Mouse (Mus musculus) erythroid progenitor cell, adult 5-6 weeks (primary cell): ENCODE measurements around the gene Zfp428. TPM values are rescaled to one million over a fixed set of nuclear protein-coding genes. Genes with fewer than 3 reads are reported as not detected.
"Not testable (repeated sequence)": the region's sequence is repeated elsewhere in the genome, so short reads cannot be mapped to it uniquely, and the experiment has no call there.

Experiments used
- ATAC-seq: replicated peaks from 2 replicates; pipeline ENCODE4 v1.8.0; 2016; ENCODE audit warnings: moderate number of reproducible peaks, mild to moderate bottlenecking, moderate TSS enrichment, inconsistent platforms; ENCODE audit not compliant: poor library complexity, low FRiP score, severe bottlenecking
- total RNA-seq, 2 experiments: library from RNA; stranded (forward) in 1 of 2; stranded (reverse) in 1 of 2; fragments of 150-400 nt in 1 of 2; fragments of 186-747, 209-891 nt in 1 of 2; gene quantifications; 2 replicates each; pipeline versions ENCODE4 v1.2.3 to v1.2.4; 2015 to 2017; ENCODE audit warnings: low replicate concordance in 2 of 2

Gene Zfp428
- total RNA-seq, 2 experiments from 2014 or later = 0.84 to 2.0 TPM

GRCm38 (mm10) chr7:24480121-24480941 lies 26.5 kb upstream of the Zfp428 start:
- no peak for ATAC-seq

- no peak for ATAC-seq
Observed at GRCm38 (mm10) chr7:24480986-24481473, 25.8 kb upstream of the Zfp428 start.

DNA sequence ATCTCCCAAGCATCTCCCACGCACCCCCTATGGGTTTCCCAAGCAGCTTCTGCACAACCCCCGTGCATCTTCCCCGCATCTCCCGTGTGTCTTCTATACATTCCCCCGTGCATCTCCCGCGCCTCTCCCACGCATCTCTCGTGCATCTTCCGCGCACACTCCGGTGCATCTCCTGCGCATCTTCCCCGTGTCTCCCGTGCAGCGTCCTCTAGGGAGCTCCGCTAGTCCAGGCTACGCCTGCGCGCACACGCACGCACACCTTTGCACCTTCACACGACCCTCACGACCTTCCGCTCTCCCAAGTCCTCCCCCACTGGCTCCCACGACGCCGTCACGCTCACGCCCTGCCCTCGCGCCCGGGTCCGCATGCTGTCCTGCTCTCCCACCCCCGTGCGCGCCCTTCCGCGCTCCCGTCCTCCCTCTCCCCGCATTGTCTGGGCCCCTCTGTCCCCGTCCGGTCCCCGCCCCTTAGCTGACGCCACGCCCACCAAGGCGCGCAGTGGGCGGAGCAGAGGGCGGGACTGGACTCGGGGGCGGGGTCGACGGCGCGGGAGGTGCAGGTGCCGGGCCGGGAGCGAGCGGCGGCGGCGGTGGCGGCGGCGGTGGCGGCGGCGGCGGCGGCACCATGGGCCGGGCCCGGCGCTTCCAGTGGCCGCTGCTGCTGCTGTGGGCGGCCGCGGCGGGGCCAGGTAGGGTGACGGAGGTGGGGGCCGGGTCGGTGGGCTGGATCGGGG lies 25.2 kb upstream of the Zfp428 start, which contains the start of gene Cadm4:
TSS of gene Cadm4 (plus strand) at position 550 of the 734 bp plus-strand sequence.
- ATAC-seq = no peak; the same call in 1 of the 2 replicates

- ATAC-seq = no peak
Observed at GRCm38 (mm10) chr7:24482208-24483020, 24.4 kb upstream of the Zfp428 start.

- not testable (repeated sequence) for ATAC-seq
Observed at GRCm38 (mm10) chr7:24483291-24483690, 23.5 kb upstream of the Zfp428 start.

DNA sequence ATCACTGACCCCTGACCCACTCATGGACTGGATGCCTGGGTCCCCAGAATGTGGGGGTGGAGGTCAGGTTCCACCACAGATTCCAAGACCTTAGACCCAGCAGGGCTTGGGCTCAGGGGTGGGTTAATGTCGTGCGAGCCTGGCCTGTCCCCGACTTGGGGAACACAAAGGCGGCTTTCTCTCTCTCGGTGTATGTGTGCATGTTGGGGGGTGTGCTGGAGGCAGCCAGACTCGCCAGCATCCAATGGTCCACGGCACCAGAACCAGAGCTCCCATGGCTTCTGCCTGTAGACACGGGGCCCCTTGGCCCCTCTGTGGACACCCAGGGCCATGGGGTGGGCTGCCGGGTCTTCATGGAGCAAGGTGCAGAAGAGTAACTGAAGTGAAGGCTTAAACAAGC lies 21.3 kb upstream of the Zfp428 start:
- ATAC-seq = no peak

GRCm38 (mm10) chr7:24486654-24487130 lies 20.1 kb upstream of the Zfp428 start:
- ATAC-seq = no peak

DNA sequence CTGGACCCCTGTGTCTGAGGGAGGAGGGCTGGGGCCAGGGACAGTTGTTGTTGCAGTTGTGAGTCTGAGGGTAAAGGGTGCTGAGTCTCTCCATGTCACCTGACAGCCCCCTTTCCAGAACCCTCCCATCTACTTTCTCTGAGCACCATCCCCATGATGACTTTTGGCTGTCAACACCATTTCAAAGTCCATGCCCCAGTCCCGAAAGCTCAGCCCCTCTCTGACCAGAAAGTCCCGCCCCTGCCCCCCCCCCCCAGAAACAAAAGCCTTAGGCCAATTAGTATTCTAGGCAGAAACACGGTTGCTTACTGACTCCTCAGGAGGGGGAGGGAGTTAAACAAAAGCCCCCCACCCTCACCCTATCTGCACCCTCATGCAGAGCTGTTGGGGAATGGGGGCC lies 19.4 kb upstream of the Zfp428 start:
- ATAC-seq = no peak

DNA sequence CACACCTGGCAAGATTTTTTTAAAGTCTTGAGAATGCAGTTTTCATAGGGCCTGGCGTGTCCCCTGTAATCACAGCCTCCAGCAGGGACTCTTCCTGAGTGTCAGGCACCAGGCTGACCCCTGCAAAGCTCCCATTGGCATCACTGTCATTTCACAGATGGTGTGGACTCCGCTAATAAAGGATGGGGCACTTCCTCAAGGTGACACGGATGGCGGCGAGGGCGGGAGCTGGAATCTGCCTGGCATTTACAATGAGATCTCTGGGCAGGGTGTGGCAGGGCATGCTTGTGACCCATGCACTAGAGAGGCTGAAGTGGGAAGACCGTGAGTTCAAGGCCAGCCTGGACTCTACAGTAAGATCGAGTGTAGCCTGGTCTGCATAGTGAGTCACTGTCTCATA lies 18.5 kb upstream of the Zfp428 start:
- no peak for ATAC-seq

GRCm38 (mm10) chr7:24499856-24500577 lies 6.8 kb upstream of the Zfp428 start:
- ATAC-seq = no peak; the same call in 1 of the 2 replicates

- no peak for ATAC-seq
Observed at GRCm38 (mm10) chr7:24500929-24501328, 5.9 kb upstream of the Zfp428 start.

GRCm38 (mm10) chr7:24501492-24501891 lies 5.3 kb upstream of the Zfp428 start:
- ATAC-seq = no peak

DNA sequence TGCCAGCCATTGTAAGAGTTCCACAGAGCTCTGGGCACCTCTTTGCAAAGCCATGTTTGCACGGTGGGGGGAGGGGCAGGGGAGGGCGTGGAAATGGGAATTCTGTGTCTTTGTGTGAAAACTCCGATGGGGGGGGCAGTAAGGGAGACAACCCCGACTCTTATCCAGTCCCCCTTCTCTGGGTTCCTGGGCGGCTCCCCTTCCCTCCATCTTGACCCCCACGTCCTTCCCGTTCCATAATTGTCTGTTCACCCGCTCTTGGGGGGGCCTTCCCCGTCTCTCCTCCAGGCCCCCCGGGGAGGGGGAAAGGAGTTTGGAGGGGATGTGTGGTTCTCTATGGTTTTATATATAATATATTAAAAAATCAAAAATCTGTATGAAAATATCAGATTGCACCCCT lies 2.8 kb upstream of the Zfp428 start:
- ATAC-seq = no peak

DNA sequence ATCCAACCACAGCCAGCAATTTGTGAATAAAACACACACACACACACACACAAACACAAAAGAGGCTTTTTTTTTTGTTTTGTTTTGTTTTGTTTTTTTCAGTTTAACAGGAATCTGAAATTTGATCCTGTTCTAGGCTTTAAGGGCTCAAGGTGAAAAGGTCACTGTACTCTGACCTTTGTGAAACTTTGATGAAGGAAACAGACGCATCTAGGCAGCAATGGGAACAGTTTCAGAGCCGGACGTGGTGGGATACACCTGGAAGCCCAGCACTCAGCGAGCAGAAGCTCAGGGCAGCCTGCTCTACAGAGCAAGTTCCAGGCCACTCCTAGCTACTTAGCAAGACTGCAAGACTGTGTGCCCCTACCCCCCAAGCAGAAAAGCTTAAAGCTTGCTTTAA lies 1.9 kb upstream of the Zfp428 start:
- no peak for ATAC-seq

GRCm38 (mm10) chr7:24505447-24506064 lies 1.2 kb upstream of the Zfp428 start:
- no peak for ATAC-seq

- no peak for ATAC-seq
Observed at GRCm38 (mm10) chr7:24506065-24506459, 744 bp upstream of the Zfp428 start.

GRCm38 (mm10) chr7:24506476-24506837 lies 349 bp upstream of the Zfp428 start:
- ATAC-seq = no peak

DNA sequence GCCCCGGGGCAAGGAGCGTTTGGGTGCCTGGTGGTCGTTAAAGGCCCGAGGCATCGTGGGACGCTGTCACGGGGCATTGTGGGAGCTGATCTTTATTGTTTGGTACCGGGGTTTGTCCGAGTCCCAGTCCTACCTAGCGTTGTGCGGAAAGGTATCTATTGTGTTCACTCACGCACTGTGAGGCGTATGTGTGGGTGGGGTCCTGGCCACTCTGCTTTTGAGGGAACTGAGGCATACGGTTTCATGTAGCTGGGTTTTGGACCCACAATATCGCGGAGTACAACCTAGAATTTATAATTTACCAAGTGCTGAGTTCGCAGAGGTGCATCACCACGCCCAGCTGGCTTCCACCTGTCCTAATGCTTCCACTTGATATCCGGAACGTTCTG lies 914 bp downstream of the Zfp428 start:
- 0 out of 2 replicates have a peak, but pooled peaks have one; percentile 8 for ATAC-seq

DNA sequence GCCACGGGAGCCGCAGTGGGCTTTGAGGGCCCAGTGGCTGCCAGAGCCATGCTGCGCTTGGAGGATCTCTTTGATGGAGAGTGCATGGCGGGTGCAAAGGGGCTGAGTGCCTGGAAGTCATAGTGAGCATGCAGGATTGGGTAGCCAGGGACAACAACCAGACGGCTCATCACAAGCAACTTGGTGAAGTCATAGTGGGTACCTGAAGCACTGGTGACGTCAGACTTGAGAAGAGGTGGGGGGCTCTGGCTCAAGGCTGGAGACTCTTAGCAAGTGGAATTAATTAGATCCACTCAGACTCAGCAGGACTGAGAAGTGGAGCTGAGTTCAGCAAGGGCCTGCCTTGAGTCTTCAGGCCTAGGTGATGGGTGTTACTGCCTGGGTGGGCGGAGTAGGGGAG lies 5.5 kb downstream of the Zfp428 start, which contains the start of gene AC161166.1:
TSS of gene AC161166.1 (minus strand) at position 101 of the 400 bp plus-strand sequence.
- no peak for ATAC-seq
